Mouse (Mus musculus) hindbrain, postnatal 0 days (tissue): ENCODE measurements at regions not wholly inside any gene's neighbourhood (a gene's known extent, or its start where the extent isn't known, plus 50 kb on each side); places are given as distances from the start of the nearest gene placed in this dataset.

Experiments
- ATAC-seq: fragments of 200-750 bp; cut with Nextera tagmentation; 2 replicates; pipeline ENCODE4 v1.8.0; 2017; ENCODE audit warnings: mild to moderate bottlenecking, moderate TSS enrichment, moderate library complexity
- DNase-seq: peaks from one replicate; pipeline ENCODE4 v3.0.0-alpha.2; 2015; ENCODE audit warnings: low spot score
- H3K27ac ChIP-seq: fragments of 300-500 bp; sonication (generic); 2 replicates; pipeline ENCODE4 v1.5.1; 2014; ENCODE audit warnings: mild to moderate bottlenecking
- H3K27me3 ChIP-seq: fragments of 300-500 bp; sonication (generic); 2 replicates; pipeline ENCODE4 v1.6.1; 2014; ENCODE audit warnings: low read length, mixed read lengths; ENCODE audit not compliant: insufficient read depth
- H3K36me3 ChIP-seq: fragments of 300-500 bp; sonication (generic); 2 replicates; pipeline ENCODE4 v1.6.1; 2014; ENCODE audit warnings: low read length, mixed read lengths; ENCODE audit not compliant: insufficient read depth
- H3K4me1 ChIP-seq: fragments of 300-500 bp; sonication (generic); 2 replicates; pipeline ENCODE4 v1.6.1; 2014; ENCODE audit warnings: antibody characterized with exemption, low read length, mixed read lengths; ENCODE audit not compliant: insufficient read depth
- H3K4me2 ChIP-seq: fragments of 300-500 bp; sonication (generic); 2 replicates; pipeline ENCODE4 v1.6.1; 2014; ENCODE audit warnings: low read depth, mild to moderate bottlenecking, low read length, moderate library complexity, mixed read lengths
- H3K4me3 ChIP-seq: fragments of 300-500 bp; sonication (generic); 2 replicates; pipeline ENCODE4 v1.5.1; 2014; ENCODE audit warnings: low read length
- H3K9ac ChIP-seq: fragments of 300-500 bp; sonication (generic); replicated peaks from 2 replicates; pipeline ENCODE4 v1.6.1; 2014; ENCODE audit warnings: mild to moderate bottlenecking, low read length, moderate library complexity, mixed read lengths
- H3K9me3 ChIP-seq: fragments of 300-500 bp; sonication (generic); 2 replicates; pipeline ENCODE4 v1.6.1; 2016; ENCODE audit warnings: low read length, mixed read lengths
- CTCF ChIP-seq: IDR thresholded peaks from 2 replicates; pipeline ENCODE4 v1.5.1; 2016; ENCODE audit warnings: antibody characterized with exemption, control low read depth, low read depth
- WGBS: fragments of 180-500 bp; shearing (Covaris S2); extraction: QIAGEN DNeasy Blood & Tissue Kit; methylation state at CpG from one replicate; pipeline ENCODE4 v1.1.7; 2014; 5-methylcytosine and 5-hydroxymethylcytosine counted together

GRCm38 (mm10) chr3:60138319-60138718 is 56.6 kb downstream of the Sucnr1 start:
- H3K36me3 ChIP-seq: no peaks in the 10 kb centered on the region
- 91% methylated on average over 3 of the region's 3 CpGs for WGBS
- no peak overlapping the region for H3K27ac ChIP-seq
- no peaks in the 10 kb centered on the region for H3K9me3 ChIP-seq
- no peak overlapping the region for H3K4me3 ChIP-seq
- ATAC-seq: no peak
- H3K27me3 ChIP-seq: no peaks in the 10 kb centered on the region
- no peak overlapping the region for H3K4me2 ChIP-seq
- H3K4me1 ChIP-seq: no peaks in the 10 kb centered on the region
- no peak overlapping the region for H3K9ac ChIP-seq
- no peak for DNase-seq
- TF ChIP-seq CTCF: no peak

DNA sequence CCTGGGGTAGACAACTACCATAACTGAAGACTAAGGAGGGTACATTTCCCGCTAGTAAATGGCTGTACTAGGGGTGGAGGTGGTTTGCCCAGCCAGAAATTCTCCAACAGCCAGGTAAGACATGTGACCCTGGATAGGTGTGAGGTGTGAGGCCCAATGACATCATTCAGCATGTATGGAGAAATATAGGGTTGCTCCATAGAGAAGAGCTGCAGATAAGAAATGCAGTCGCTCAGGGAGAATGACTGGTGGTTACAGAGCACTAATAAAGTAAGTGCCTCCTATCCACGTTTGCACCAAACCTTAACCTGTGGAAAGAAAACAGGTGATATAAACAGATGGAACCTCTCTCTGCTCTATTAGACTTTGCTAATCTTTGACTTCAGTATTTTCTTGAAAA is 78.2 kb downstream of the Sucnr1 start:
- ATAC-seq: no peak
- Histone ChIP-seq H3K36me3 (no peaks in the 10 kb centered on the region), H3K4me2 (no peak overlapping the region), H3K4me3 (no peak overlapping the region), H3K27me3 (no peaks in the 10 kb centered on the region), H3K4me1 (no peaks in the 10 kb centered on the region), H3K9me3 (no peaks in the 10 kb centered on the region), H3K27ac (no peak overlapping the region), H3K9ac (no peak overlapping the region)
- DNase-seq: no peak
- 82% methylated on average over 3 of the region's 3 CpGs for WGBS
- no peak for TF ChIP-seq CTCF

DNA sequence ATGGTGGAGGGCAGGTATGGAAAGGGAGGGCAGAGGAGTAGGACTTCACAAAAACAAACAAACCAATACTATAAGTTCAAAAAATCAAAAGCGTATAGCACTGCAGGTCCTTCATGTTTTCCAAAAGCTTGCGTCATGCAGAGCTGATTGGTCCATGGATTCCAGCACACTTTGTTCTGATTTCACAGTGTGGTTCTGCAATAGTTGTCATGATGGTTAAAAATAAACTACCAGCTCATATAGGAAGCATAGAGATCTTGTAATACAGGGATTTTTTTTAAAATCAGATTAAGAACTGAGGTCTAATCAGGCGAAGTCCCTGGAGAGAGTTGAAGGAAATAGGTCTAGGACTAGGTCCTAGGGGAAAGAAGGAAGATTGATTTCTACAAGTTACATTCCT is 86.0 kb downstream of the Sucnr1 start:
- DNase-seq (no peak), ATAC-seq (no peak)
- H3K4me2 ChIP-seq: no peak overlapping the region
- H3K27me3 ChIP-seq: no peaks in the 10 kb centered on the region
- WGBS: 77% methylated on average over 3 of the region's 3 CpGs
- no peaks in the 10 kb centered on the region for H3K9me3 ChIP-seq
- no peak overlapping the region for H3K4me3 ChIP-seq
- no peak overlapping the region for H3K9ac ChIP-seq
- no peak overlapping the region for H3K27ac ChIP-seq
- no peaks in the 10 kb centered on the region for H3K36me3 ChIP-seq
- H3K4me1 ChIP-seq: no peaks in the 10 kb centered on the region
- no peak for TF ChIP-seq CTCF

DNA sequence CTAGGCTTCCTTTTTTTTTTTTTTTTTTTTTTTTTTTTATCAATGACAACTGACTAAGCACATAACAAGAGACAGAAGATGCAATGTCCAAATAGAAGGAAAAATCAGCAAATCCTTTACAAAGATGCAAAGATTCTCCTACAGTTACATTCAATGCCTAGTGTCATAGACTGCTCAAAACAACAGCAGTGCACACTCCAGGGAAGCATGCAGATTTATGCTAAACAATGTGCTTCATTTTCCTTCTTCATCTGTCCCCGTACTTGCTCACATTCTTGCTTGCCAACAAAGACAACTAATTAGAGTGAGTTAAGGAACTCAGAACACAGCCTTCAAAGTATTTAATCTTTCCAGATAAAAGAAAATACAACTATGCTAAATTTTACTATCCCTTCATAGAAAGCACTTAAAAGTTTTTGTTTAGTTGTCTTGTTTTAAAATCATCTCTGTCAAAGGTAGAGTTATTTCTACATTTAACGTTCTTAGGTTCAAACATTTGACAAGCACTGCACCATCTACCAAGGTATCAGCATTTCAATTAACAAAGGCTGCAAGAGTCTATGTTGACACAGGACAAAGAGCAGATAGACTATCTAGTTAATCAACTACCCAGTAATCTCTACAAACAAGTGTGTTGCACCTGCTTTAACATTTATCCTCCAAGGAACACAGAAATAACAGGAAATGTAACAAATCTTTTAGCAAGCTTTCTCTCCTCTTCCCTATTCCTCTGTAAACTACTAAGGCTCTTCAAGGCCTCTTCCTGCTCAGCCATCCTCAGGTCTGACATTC is 86.7 kb downstream of the Sucnr1 start:
- no peaks in the 10 kb centered on the region for H3K27me3 ChIP-seq
- no peak overlapping the region for H3K9ac ChIP-seq
- no peak for ATAC-seq
- no peaks in the 10 kb centered on the region for H3K36me3 ChIP-seq
- no peak for DNase-seq
- H3K27ac ChIP-seq: no peak overlapping the region
- no peak overlapping the region for H3K4me2 ChIP-seq
- H3K4me1 ChIP-seq: no peaks in the 10 kb centered on the region
- 32% methylated on average over 2 of the region's 2 CpGs for WGBS
- H3K9me3 ChIP-seq: no peaks in the 10 kb centered on the region
- no peak for TF ChIP-seq CTCF
- no peak overlapping the region for H3K4me3 ChIP-seq

GRCm38 (mm10) chr3:60169606-60170005 is 87.9 kb downstream of the Sucnr1 start:
- H3K27ac ChIP-seq: no peak overlapping the region
- TF ChIP-seq CTCF: no peak
- no peaks in the 10 kb centered on the region for H3K4me1 ChIP-seq
- no peak overlapping the region for H3K4me2 ChIP-seq
- H3K9me3 ChIP-seq: no peaks in the 10 kb centered on the region
- H3K27me3 ChIP-seq: no peaks in the 10 kb centered on the region
- DNase-seq: no peak
- H3K36me3 ChIP-seq: no peaks in the 10 kb centered on the region
- no peak overlapping the region for H3K9ac ChIP-seq
- H3K4me3 ChIP-seq: no peak overlapping the region
- ATAC-seq: no peak

- Histone ChIP-seq H3K9ac (no peak overlapping the region), H3K4me2 (no peak overlapping the region), H3K4me3 (no peak overlapping the region), H3K9me3 (no peaks in the 10 kb centered on the region), H3K27ac (no peak overlapping the region), H3K27me3 (no peaks in the 10 kb centered on the region), H3K36me3 (no peaks in the 10 kb centered on the region), H3K4me1 (no peaks in the 10 kb centered on the region)
- no peak for ATAC-seq
- no peak for TF ChIP-seq CTCF
- 96% methylated on average over 2 of the region's 2 CpGs for WGBS
- no peak for DNase-seq
These were observed 102.8 kb downstream of the Sucnr1 start for GRCm38 (mm10) chr3:60184481-60184880.

- ATAC-seq (no peak), DNase-seq (no peak)
- no peak for TF ChIP-seq CTCF
- Histone ChIP-seq H3K36me3 (no peaks in the 10 kb centered on the region), H3K4me2 (no peak overlapping the region), H3K4me3 (no peak overlapping the region), H3K9me3 (no peaks in the 10 kb centered on the region), H3K4me1 (no peaks in the 10 kb centered on the region), H3K27me3 (no peaks in the 10 kb centered on the region), H3K9ac (no peak overlapping the region), H3K27ac (no peak overlapping the region)
- 87% methylated on average over 3 of the region's 3 CpGs for WGBS
These were observed 114.4 kb downstream of the Sucnr1 start for GRCm38 (mm10) chr3:60196031-60196430.
